Mouse (Mus musculus) stomach, postnatal 0 days (tissue): ENCODE data around the gene Usp5. TPM values are rescaled to one million over a fixed set of nuclear protein-coding genes. Genes with fewer than 3 reads are reported as not detected.

Experiments
- ATAC-seq: fragments of 200-750 bp; cut with Nextera tagmentation; 2 replicates; pipeline ENCODE4 v1.8.0; 2017; ENCODE audit not compliant: low FRiP score, low TSS enrichment
- DNase-seq: peaks from one replicate; pipeline ENCODE4 v3.0.0-alpha.2; 2016; ENCODE audit warnings: low spot score
- H3K27ac ChIP-seq: fragments of 300-500 bp; sonication (generic); replicated peaks from 2 replicates; pipeline ENCODE4 v1.5.1; 2014; ENCODE audit warnings: mild to moderate bottlenecking, control low read depth
- H3K27me3 ChIP-seq: fragments of 300-500 bp; sonication (generic); 2 replicates; pipeline ENCODE4 v1.6.1; 2014; ENCODE audit warnings: low read length; ENCODE audit not compliant: control insufficient read depth, insufficient read depth
- H3K36me3 ChIP-seq: fragments of 300-500 bp; sonication (generic); 2 replicates; pipeline ENCODE4 v1.6.1; 2014; ENCODE audit warnings: low read length, mixed read lengths; ENCODE audit not compliant: control insufficient read depth, insufficient read depth
- H3K4me1 ChIP-seq: fragments of 300-500 bp; sonication (generic); replicated peaks from 2 replicates; pipeline ENCODE4 v1.6.1; 2014; ENCODE audit warnings: antibody characterized with exemption; ENCODE audit not compliant: control insufficient read depth, insufficient read depth
- H3K4me2 ChIP-seq: fragments of 300-500 bp; sonication (generic); replicated peaks from 2 replicates; pipeline ENCODE4 v1.6.1; 2014; ENCODE audit warnings: low read depth, mild to moderate bottlenecking, control low read depth, moderate library complexity
- H3K4me3 ChIP-seq: fragments of 300-500 bp; sonication (generic); 2 replicates; pipeline ENCODE4 v1.5.1; 2014; ENCODE audit warnings: low read depth, low read length, control low read depth
- H3K9ac ChIP-seq: fragments of 300-500 bp; sonication (generic); 2 replicates; pipeline ENCODE4 v1.6.1; 2014; ENCODE audit warnings: mild to moderate bottlenecking, low read length, control low read depth, mixed read lengths
- H3K9me3 ChIP-seq: fragments of 300-500 bp; sonication (generic); 2 replicates; pipeline ENCODE4 v1.6.1; 2016; ENCODE audit warnings: low read length; ENCODE audit not compliant: control insufficient read depth
- CTCF ChIP-seq: IDR thresholded peaks from 2 replicates; pipeline ENCODE4 v1.5.1; 2016; ENCODE audit warnings: antibody characterized with exemption, low read depth, mild to moderate bottlenecking, moderate library complexity
- EP300 ChIP-seq: optimal IDR thresholded peaks from 2 replicates; pipeline ENCODE3; 2016; ENCODE audit warnings: antibody characterized with exemption
- WGBS: fragments of 180-500 bp; shearing (Covaris S2); extraction: QIAGEN DNeasy Blood & Tissue Kit; methylation state at CpG from one replicate; pipeline ENCODE4 v1.1.7; 2014; 5-methylcytosine and 5-hydroxymethylcytosine counted together
- polyA plus RNA-seq: library from polyadenylated mRNA; unstranded; fragments of >200 nt; fragmentation: Nextera tagmentation; extraction: Ambion mirVana; gene quantifications from 2 replicates; pipeline ENCODE4 v1.2.1, GENCODE M21; 2015

The Usp5 gene
- polyA plus RNA-seq, 1 experiment from 2014 or later = 60.3 TPM

- ATAC-seq (no peak; the same call in 1 of the 2 replicates), DNase-seq (no peak)
- no peak for TF ChIP-seq CTCF
- TF ChIP-seq EP300 = no peak
- Histone ChIP-seq H3K9me3 (no peaks in the 10 kb centered on the region), H3K9ac (peak overlapping the region; percentile 64; the same call in 1 of the 2 replicates), H3K4me2 (peak overlapping the region; percentile 93), H3K27me3 (no peaks in the 10 kb centered on the region; the same call in 1 of the 2 replicates), H3K4me3 (peak overlapping the region; percentile 45), H3K4me1 (no peaks in the 10 kb centered on the region), H3K27ac (no peak overlapping the region), H3K36me3 (no peaks in the 10 kb centered on the region)
- WGBS = 0% methylated on average over 6 of the region's 16 CpGs
Observed at GRCm38 (mm10) chr6:124863125-124863657, 33.9 kb upstream of the Usp5 start.

GRCm38 (mm10) chr6:124862406-124863124, 33.3 kb upstream of the Usp5 start:
- TF ChIP-seq CTCF = no peak
- TF ChIP-seq EP300 = no peak
- Histone ChIP-seq H3K27me3 (no peaks in the 10 kb centered on the region; the same call in 1 of the 2 replicates), H3K4me3 (no peak overlapping the region), H3K4me1 (no peaks in the 10 kb centered on the region), H3K27ac (no peak overlapping the region), H3K36me3 (no peaks in the 10 kb centered on the region), H3K9me3 (no peaks in the 10 kb centered on the region), H3K4me2 (peak overlapping the region; percentile 93), H3K9ac (no peak overlapping the region)
- 16% methylated on average over 8 of the region's 8 CpGs for WGBS
- DNase-seq (no peak), ATAC-seq (no peak)

- no peak for TF ChIP-seq EP300
- no peak for TF ChIP-seq CTCF
- Histone ChIP-seq H3K27me3 (no peaks in the 10 kb centered on the region; the same call in 1 of the 2 replicates), H3K27ac (no peak overlapping the region), H3K36me3 (no peaks in the 10 kb centered on the region), H3K4me3 (no peak overlapping the region), H3K4me1 (no peaks in the 10 kb centered on the region), H3K9me3 (no peaks in the 10 kb centered on the region), H3K9ac (no peak overlapping the region), H3K4me2 (no peak overlapping the region)
- ATAC-seq = no peak
- 53% methylated on average over 3 of the region's 3 CpGs for WGBS
- DNase-seq = no peak
Observed at GRCm38 (mm10) chr6:124861802-124862201, 32.5 kb upstream of the Usp5 start.

GRCm38 (mm10) chr6:124861266-124861665, 32.0 kb upstream of the Usp5 start:
- ATAC-seq (no peak), DNase-seq (no peak)
- Histone ChIP-seq H3K4me2 (no peak overlapping the region), H3K36me3 (no peaks in the 10 kb centered on the region), H3K4me3 (no peak overlapping the region), H3K9me3 (no peaks in the 10 kb centered on the region), H3K9ac (no peak overlapping the region), H3K27me3 (no peaks in the 10 kb centered on the region; the same call in 1 of the 2 replicates), H3K4me1 (no peaks in the 10 kb centered on the region), H3K27ac (no peak overlapping the region)
- WGBS = 85% methylated on average over 19 of the region's 19 CpGs
- TF ChIP-seq EP300 (no peak), CTCF (no peak)

- H3K4me2 ChIP-seq = no peak overlapping the region
- no peak overlapping the region for H3K27ac ChIP-seq
- H3K4me3 ChIP-seq = no peak overlapping the region
- no peak for TF ChIP-seq EP300
- no peak for TF ChIP-seq CTCF
- 84% methylated on average over 9 of the region's 9 CpGs for WGBS
- ATAC-seq = no peak
- no peaks in the 10 kb centered on the region for H3K4me1 ChIP-seq
- no peak overlapping the region for H3K9ac ChIP-seq
- H3K36me3 ChIP-seq = no peaks in the 10 kb centered on the region
- no peaks in the 10 kb centered on the region for H3K9me3 ChIP-seq
- DNase-seq = no peak
- H3K27me3 ChIP-seq = no peaks in the 10 kb centered on the region; the same call in 1 of the 2 replicates
Observed at GRCm38 (mm10) chr6:124860511-124860910, 31.2 kb upstream of the Usp5 start.

GRCm38 (mm10) chr6:124859725-124860124, 30.4 kb upstream of the Usp5 start:
- H3K9me3 ChIP-seq = no peaks in the 10 kb centered on the region
- no peak overlapping the region for H3K4me2 ChIP-seq
- H3K27me3 ChIP-seq = no peaks in the 10 kb centered on the region; the same call in 1 of the 2 replicates
- DNase-seq (peak; percentile 90), ATAC-seq (peak; percentile 48)
- no peaks in the 10 kb centered on the region for H3K36me3 ChIP-seq
- WGBS = 11% methylated on average over 12 of the region's 12 CpGs
- no peaks in the 10 kb centered on the region for H3K4me1 ChIP-seq
- no peak for TF ChIP-seq EP300
- TF ChIP-seq CTCF = peak; percentile 95
- no peak overlapping the region for H3K4me3 ChIP-seq
- no peak overlapping the region for H3K27ac ChIP-seq
- no peak overlapping the region for H3K9ac ChIP-seq
